Mouse (Mus musculus): ENCODE results near the gene Lama1. TPM values are rescaled to one million over a fixed set of nuclear protein-coding genes. Genes with fewer than 3 reads are reported as not detected.
A peak's percentile ranks its signal among the peaks of the same experiment; 100 is the strongest.

The Lama1 gene
- polyA plus RNA-seq, 1 experiment from 2014 or later = 6.5 TPM

DNA sequence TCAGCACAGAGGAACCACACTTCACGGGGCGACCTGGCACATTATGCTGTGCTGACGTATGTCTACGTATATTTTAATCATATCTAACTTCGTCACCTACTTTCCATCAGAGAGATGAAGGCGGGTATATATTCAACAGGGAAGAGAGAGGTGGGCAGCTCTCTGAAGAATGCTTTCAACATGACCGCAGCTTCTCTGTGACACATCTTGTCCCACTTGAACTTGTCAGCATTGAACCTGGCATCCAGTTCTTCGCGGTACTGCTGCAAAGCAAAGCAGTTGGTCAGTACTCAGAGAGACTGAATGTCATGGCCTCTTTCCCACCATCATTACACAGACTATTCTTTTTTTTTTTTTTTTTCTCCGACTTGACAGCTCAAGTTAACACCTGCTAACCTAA is 167.3 kb downstream of the Lama1 start:
- Histone ChIP-seq H3K4me1 (ENCODE audit: insufficient read depth) (no peaks in the 10 kb centered on the region), H3K36me3 (ENCODE audit: insufficient read depth) (peaks cover 79% of the 10 kb centered on the region), H3K4me2 (no peak overlapping the region), H3K4me3 (ENCODE audit: low read depth, low read length) (no peak overlapping the region), H3K27me3 (ENCODE audit: insufficient read depth, low read length) (no peaks in the 10 kb centered on the region), H3K9me3 (ENCODE audit: low read depth, low read length) (no peaks in the 10 kb centered on the region), H3K9ac (no peak overlapping the region), H3K27ac (ENCODE audit: low read depth) (no peak overlapping the region)
- ATAC-seq (ENCODE audit: insufficient read depth) (no peak), DNase-seq (no peak)
- WGBS = 81% methylated on average over 10 of the region's 10 CpGs
- no peak for TF ChIP-seq CTCF (IDR thresholded peaks at IDR 0.05; ENCODE audit: low read depth)

DNA sequence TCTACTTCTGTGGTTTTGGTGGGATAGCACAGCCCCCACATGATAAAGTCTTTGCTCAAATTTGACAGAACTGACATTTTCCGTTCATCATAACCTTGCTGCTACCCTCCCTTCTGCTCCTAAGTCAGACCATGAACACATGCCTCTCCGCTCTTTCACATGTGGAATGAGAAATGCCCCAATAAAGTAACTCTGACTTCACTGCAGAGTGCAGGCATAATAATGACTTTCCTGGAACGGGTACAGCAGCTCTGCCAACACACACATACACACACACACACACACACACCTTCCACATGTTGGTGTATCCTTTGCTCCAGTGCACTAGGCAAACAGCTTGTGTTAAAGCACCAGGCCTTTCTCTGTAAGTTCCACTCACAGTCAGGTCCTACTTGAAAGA is 167.9 kb downstream of the Lama1 start:
- Histone ChIP-seq H3K4me2 (no peak overlapping the region), H3K9me3 (ENCODE audit: low read depth, low read length) (no peaks in the 10 kb centered on the region), H3K27ac (ENCODE audit: low read depth) (no peak overlapping the region), H3K9ac (no peak overlapping the region), H3K4me3 (ENCODE audit: low read depth, low read length) (no peak overlapping the region), H3K36me3 (ENCODE audit: insufficient read depth) (peaks cover 79% of the 10 kb centered on the region), H3K27me3 (ENCODE audit: insufficient read depth, low read length) (no peaks in the 10 kb centered on the region), H3K4me1 (ENCODE audit: insufficient read depth) (no peaks in the 10 kb centered on the region)
- TF ChIP-seq CTCF (IDR thresholded peaks at IDR 0.05; ENCODE audit: low read depth) = no peak
- 80% methylated on average over 3 of the region's 3 CpGs for WGBS
- DNase-seq (no peak), ATAC-seq (ENCODE audit: insufficient read depth) (no peak)

DNA sequence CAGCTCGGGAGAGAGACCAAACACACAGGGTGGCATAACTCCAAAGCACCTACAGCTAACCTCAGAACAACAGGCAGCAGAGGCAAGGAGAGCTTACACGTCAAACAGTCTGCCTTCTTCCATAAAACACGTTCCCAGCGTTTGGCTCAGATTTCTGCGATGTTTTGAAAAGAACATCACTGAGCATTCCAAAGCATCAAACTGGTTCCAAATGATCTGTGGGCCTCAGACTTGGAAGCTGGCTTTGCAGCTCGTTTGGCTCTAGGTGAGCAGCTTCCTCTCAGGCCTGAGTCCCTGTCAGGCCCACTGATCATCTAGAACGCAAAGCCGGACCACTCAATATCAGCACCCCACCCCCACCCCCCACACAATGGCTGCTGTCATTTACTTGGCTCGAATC is 169.0 kb downstream of the Lama1 start:
- Histone ChIP-seq H3K4me3 (ENCODE audit: low read depth, low read length) (no peak overlapping the region), H3K4me1 (ENCODE audit: insufficient read depth) (no peaks in the 10 kb centered on the region), H3K9ac (no peak overlapping the region), H3K4me2 (no peak overlapping the region), H3K36me3 (ENCODE audit: insufficient read depth) (peaks cover 74% of the 10 kb centered on the region), H3K27ac (ENCODE audit: low read depth) (peak overlapping the region; percentile 69; the same call in 1 of the 2 replicates), H3K9me3 (ENCODE audit: low read depth, low read length) (no peaks in the 10 kb centered on the region), H3K27me3 (ENCODE audit: insufficient read depth, low read length) (no peaks in the 10 kb centered on the region)
- DNase-seq (peak; percentile 76), ATAC-seq (ENCODE audit: insufficient read depth) (no peak; the same call in 1 of the 2 replicates)
- 59% methylated on average over 9 of the region's 9 CpGs for WGBS
- TF ChIP-seq CTCF (IDR thresholded peaks at IDR 0.05; ENCODE audit: low read depth) = no peak

DNA sequence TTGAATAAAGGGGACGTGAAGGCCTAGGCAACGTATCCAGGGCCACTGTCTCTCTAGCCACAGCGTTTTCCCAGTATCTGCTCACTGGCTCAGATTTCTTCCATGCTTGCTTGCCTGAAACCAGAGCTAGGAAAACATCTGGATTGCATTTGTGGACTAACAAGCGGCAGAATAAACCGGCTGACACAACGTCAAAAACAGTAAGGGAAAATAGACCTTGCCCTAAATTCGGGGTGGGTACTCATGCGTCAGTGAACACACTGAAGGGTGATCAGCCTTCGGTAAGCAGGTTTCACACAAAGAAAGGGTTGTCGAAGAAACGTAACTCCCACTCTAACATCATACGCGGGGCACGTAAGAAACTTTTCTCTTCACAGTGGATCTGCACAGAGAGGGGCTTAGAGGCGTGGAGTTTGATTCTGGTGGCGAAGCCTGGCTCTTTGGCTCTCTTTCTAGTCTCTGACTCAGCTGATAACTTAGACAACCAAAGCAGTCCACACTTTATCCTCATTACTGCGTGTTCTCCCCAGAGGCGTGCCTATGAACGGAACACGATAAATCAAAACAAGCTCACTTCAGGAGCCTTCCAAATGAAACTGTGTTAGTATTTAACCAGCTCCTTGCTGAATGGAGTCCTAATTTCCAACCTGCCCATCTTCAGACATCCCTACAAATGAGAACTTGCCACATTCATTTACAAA is 169.6 kb downstream of the Lama1 start:
- Histone ChIP-seq H3K4me3 (ENCODE audit: low read depth, low read length) (no peak overlapping the region), H3K27me3 (ENCODE audit: insufficient read depth, low read length) (no peaks in the 10 kb centered on the region), H3K4me2 (no peak overlapping the region), H3K36me3 (ENCODE audit: insufficient read depth) (peaks cover 74% of the 10 kb centered on the region), H3K9me3 (ENCODE audit: low read depth, low read length) (no peaks in the 10 kb centered on the region), H3K9ac (no peak overlapping the region), H3K4me1 (ENCODE audit: insufficient read depth) (no peaks in the 10 kb centered on the region), H3K27ac (ENCODE audit: low read depth) (peak overlapping the region; percentile 69)
- TF ChIP-seq CTCF (IDR thresholded peaks at IDR 0.05; ENCODE audit: low read depth) = no peak
- DNase-seq = peak; percentile 48
- no peak for ATAC-seq (ENCODE audit: insufficient read depth)
- WGBS = 63% methylated on average over 20 of the region's 20 CpGs

DNA sequence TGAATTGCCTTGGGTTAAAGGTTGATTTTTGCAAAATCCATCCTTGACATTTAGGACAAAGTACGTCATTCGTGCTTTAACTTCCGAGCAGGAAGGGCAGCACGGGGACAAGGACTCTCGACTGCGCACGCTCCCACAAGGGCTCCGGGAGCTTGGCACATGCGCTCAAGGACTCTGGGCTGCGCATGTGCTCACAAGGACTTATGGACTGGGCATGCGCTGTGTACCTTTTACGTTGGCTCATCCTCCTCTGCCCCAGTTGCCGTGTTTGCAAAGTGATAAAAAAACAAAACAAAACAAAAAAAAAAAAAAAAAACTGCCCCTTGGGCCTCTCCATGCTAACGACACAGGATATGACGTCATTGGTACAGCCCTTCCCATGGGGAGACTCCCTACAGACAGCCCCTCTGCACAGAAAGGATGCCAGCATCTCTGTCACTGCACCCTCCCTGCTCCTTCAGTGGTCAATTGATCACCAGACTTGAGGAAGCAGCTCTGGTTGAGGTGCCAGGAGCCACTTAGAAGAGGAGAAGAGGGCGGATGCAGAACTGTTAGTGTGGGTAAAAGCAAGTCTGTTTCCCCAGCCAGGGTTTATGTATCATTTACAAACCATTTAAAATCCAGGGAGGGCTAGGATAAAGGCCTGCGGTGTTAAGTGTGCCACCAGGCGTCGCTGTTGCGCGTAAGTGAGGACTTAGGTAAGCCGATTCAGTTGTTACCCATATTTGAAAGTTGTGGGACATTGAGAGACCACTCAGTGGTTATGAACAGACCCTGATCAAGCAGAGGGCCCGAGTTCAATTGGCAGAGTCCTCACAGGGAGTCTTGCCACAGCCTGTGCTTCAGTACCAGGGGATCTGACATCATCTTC is 172.9 kb downstream of the Lama1 start:
- peaks cover 71% of the 10 kb centered on the region for H3K36me3 ChIP-seq (ENCODE audit: insufficient read depth)
- H3K9me3 ChIP-seq (ENCODE audit: low read depth, low read length) = no peaks in the 10 kb centered on the region
- TF ChIP-seq CTCF (IDR thresholded peaks at IDR 0.05; ENCODE audit: low read depth) = peak; percentile 82
- ATAC-seq (ENCODE audit: insufficient read depth) (no peak), DNase-seq (peak; percentile 90)
- no peaks in the 10 kb centered on the region for H3K27me3 ChIP-seq (ENCODE audit: insufficient read depth, low read length)
- no peak overlapping the region for H3K4me3 ChIP-seq (ENCODE audit: low read depth, low read length)
- no peak overlapping the region for H3K4me2 ChIP-seq
- 69% methylated on average over 23 of the region's 23 CpGs for WGBS
- no peaks in the 10 kb centered on the region for H3K4me1 ChIP-seq (ENCODE audit: insufficient read depth)
- H3K27ac ChIP-seq (ENCODE audit: low read depth) = no peak overlapping the region
- no peak overlapping the region for H3K9ac ChIP-seq

Other genes with a start within 250 kb of the Lama1 start
- gene Lrrc30, start 64.5 kb upstream of the Lama1 start, polyA plus RNA-seq (2014; fragmentation: Nextera tagmentation; extraction: Ambion mirVana) = not detected in 2 replicates

Data from lung, embryonic 14.5 days (tissue).